Mouse (Mus musculus): ENCODE data around the gene Glis1. TPM values are rescaled to one million over a fixed set of nuclear protein-coding genes. Genes with fewer than 3 reads are reported as not detected.
"Not testable (repeated sequence)": the region's sequence is repeated elsewhere in the genome, so short reads cannot be mapped to it uniquely, and the experiment has no call there.

Glis1 gene
- total RNA-seq, 2 experiments from 2014 or later = 1.4 to 2.3 TPM

DNA sequence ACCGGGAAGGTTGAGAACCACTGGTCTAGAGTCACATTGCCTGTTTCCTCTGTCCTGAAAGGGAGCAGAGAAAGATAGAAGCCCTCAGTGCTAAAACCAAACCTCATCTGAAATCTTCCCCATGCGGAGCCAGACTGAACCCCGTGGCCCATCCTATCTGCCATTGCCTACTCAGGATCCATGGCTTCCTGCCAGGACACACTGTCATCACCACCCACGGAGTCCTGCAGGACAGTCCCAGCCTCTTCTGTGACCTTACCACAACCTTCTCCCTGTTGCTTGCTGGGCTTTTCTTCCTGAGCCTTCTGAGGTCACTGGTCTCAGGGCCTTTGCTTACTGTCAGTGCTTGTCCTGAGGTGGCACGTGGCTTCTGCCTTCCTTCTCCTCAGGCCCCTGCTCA lies 118.3 kb downstream of the Glis1 start:
- peak in 1 of 2 experiments; percentile 53 for DNase-seq (ENCODE audit: extremely low spot score in 1 of 2, low spot score in 2 of 2)
- intact Hi-C loops (cut with DNase I) = no loop called here

DNA sequence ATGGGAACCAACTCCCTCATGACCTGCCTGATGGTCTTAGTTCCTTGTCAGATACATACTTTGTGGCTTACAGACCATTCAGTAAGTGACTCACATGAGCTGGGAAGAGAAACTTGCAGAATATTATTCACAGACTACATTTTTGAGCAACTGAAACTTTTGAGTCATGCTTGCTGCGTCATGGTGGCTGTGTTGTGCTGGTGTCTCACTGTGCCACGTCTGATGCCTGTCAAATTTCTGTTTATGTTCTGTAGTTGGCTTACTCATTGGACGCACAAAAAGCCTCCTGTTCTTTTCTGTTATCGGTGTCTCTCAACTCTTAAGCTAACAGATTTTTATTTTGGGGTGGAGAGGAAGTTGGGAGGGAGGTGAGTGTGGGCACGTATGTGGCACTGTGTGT lies 119.4 kb downstream of the Glis1 start:
- intact Hi-C loops (cut with DNase I) = no loop called here

DNA sequence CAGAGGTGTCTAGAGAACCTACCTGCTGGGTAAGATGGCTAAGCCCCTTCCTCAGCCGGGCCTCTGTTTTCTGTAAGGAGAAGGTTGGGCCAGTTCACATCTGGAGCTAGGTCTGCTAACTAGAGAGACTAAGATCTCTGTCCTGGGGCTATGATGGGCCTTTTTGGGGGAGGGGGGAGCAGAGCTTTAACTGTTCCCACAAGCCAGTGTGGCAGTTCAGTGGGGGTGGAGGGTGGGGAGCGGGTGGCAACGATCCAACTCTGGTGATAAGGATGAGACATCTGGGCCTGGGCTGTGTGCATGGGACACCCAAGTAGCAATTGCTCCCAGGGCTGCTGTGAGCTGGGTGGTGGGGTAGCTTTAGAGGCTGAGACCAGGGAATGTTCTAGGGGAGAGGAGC lies 124.4 kb downstream of the Glis1 start:
- no peak for DNase-seq (ENCODE audit: extremely low spot score in 1 of 2, low spot score in 2 of 2)
- intact Hi-C loops (cut with DNase I) = no loop called here

More for the DNA sequence above, 119.4 kb downstream of the Glis1 start:
- DNase-seq (ENCODE audit: extremely low spot score in 1 of 2, low spot score in 2 of 2) = no peak

DNA sequence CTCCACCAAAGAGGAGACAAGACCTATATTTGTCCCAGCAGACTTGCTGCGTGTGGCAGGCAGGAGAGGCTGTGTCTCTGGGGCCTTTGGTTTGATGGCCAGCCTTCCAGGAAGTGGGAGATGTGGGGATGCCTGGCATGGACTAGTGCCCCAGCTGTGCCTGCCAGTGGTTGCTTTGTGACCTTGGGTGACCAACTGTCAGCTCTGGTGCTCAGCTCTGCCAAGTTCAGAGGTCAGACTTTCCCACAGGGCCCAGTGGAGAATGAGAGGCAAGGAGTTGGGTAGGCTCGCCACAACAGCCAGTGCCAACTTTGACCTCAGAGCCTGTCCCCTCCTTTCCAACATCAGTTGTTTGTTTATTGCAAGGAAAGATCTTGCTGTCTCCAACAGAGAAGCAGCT lies 126.7 kb downstream of the Glis1 start:
- intact Hi-C loops (cut with DNase I) = no loop called here
- DNase-seq (ENCODE audit: extremely low spot score in 1 of 2, low spot score in 2 of 2) = no peak

DNA sequence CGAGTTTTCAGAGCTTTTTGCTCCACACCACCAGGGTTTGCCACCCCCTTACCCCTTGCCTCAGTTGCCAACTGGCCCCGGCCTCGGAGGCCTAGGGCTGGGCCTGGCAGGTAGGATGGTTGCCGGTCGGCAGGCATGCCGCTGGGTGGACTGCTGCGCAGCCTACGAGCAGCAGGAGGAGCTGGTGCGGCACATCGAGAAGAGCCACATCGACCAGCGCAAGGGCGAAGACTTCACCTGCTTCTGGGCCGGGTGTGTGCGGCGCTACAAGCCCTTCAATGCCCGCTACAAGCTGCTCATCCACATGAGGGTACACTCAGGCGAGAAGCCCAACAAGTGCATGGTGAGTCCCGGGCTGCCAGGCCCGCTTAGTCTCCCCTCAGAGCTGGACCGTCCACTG lies 133.8 kb downstream of the Glis1 start:
- no peak for DNase-seq (ENCODE audit: extremely low spot score in 1 of 2, low spot score in 2 of 2)
- intact Hi-C loops (cut with DNase I) = no loop called here

DNA sequence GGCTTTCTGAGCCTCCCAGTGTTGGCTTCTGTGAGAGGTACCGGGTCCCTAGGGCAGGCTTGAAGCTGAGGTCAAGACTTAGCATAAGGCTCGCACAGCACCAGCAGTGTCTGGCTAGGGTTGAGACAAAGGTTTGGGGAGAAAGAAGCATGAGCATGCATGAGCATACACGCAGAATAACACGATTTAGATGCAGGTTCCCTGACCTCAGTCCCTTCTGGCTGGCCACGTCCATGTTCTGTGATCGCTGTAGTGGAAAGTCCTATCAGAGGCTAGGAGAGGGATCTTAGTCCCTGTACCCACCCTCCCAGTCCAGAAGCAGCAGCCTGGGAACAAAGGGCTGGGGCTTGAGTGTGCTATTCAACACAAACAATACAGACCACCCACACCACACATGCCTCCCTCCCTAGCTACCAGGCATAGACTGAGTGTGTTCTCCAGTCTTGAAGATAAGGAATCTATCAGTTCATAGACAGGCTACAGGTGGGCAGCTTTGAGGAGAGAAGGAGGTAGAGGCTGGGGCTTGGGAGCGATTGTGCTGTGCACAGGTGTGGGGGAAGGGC lies 134.6 kb downstream of the Glis1 start:
- intact Hi-C loops (cut with DNase I) = no loop called here
- DNase-seq (ENCODE audit: extremely low spot score in 1 of 2, low spot score in 2 of 2) = no peak

DNA sequence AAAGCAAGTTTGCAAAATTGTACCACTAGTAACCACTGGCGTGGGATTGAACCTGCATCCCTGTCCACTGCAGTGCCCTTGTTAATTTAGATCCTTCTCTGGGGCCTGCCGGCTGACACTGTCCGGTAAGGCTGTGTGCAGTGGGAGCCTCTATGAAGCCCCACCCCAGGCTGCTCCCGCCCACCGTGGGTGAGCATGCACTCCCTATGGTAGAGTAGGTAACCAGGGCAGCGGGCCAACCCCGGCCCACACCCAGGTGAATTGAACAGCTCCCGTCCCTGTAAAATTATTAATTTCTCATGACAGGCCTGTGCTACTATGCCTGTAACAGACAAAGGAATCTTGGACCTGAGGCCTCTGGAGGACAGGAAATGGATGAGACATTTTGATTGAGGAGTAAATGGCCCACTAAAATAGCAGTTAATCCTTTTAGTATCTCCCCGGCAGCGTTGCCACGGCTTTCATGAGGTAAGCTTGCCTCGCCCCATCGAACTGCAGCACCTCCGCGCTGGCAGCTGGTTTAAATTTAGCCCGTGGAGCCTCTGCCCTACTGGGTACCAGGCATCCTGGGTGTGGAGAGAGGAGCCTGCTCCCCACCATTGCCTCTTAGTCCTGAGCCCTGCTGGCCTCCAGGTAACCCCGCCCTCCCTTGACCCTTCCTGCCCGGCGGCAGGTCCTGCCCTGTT lies 136.1 kb downstream of the Glis1 start:
- intact Hi-C loops (cut with DNase I) = no loop called here
- DNase-seq (ENCODE audit: extremely low spot score in 1 of 2, low spot score in 2 of 2) = no peak

DNA sequence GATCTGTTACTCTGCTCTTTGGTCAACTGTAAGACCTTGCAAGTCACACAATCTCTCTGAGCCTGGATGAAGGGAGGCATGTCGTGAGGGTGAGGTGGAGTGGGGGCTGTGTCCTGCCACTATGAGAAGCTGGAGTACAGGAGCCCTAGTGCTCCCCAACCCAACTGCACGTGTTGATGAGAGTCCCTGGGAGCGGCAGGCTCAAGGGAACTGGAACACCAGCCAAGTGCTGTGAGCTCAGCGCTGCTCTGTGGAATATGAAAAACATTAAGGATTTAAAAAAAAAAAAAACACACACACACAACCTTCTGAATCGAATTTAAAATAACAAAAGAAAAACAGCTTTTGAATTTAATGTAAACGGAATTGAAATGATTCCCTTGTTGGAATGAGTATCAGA lies 141.4 kb downstream of the Glis1 start:
- intact Hi-C loops (cut with DNase I) = no loop called here
- no peak for DNase-seq (ENCODE audit: extremely low spot score in 1 of 2, low spot score in 2 of 2)

DNA sequence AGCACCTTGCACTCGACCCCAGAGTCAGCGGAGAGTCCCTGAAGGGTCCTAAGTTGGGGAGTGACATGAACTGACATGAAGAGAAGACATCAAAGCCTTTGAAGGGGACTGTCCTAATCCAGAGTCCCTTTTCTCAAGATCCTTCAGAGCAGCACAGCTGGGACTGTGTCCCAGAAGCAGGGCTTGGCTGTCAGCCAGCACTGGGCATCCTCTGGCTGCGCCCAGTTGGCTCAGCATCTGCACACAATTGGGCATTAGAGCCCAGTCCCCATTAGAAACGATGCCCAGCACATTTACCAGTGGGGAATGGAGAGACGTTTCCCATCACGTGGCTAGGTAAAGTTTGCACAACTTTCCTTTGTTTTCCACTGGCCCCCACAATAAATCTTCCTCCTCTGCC lies 142.4 kb downstream of the Glis1 start:
- intact Hi-C loops (cut with DNase I) = no loop called here
- DNase-seq (ENCODE audit: extremely low spot score in 1 of 2, low spot score in 2 of 2) = peak in 1 of 2 experiments; percentile 16

DNA sequence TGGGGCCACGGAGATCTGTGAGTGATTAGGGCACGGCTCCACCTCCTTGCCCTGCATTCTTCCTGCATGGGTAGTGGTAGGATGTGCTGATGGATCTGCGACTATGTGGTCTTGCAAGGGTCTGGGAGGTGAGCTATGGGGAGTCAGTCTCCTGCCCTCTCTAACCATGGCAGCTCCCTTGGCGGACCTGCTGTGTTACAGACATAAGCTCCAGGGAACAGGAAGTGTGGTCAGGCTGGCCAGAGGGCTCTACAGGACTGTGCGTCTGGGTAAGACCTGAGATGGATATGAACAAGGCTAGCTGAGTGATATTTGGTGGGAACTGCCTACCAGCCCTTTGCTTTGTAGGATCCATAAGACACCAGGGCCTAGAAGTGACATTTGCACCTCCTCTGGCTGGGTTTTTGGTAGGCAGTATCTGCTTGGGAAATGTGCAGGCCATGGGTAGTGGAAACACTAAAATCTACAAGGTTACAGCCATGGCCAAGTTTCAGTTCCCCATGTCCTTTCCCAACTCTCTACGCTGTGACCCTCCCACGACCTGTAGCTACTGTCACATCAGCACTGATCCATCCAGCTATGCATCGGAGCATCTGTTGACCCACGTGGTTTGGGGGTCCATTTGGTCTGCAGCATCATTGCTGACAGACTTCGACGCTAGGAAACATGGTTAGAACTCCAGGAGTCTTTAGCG lies 142.9 kb downstream of the Glis1 start:
- intact Hi-C loops (cut with DNase I) = no loop called here
- DNase-seq (ENCODE audit: extremely low spot score in 1 of 2, low spot score in 2 of 2) = no peak

DNA sequence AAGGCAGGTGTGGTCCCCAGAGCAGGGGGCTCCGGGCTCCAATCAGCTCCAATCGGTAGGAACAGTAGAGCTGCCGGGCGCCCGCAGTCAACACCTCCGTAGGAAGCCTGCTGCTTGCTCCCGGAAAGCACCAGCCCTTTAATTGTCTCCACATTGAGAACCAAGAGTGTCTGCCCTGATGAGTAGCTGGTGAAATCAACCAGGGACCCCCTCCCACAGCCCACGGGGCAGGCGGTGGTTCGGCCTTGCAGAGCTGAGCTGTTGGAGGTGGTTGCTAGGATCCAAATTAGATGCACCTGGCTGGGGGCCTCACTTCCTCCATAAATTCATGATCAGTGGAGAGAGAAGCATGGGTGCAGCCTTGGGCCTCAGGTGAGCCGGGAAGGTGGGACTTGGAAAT lies 146.5 kb downstream of the Glis1 start:
- no peak for DNase-seq (ENCODE audit: extremely low spot score in 1 of 2, low spot score in 2 of 2)
- intact Hi-C loops (cut with DNase I) = no loop called here

DNA sequence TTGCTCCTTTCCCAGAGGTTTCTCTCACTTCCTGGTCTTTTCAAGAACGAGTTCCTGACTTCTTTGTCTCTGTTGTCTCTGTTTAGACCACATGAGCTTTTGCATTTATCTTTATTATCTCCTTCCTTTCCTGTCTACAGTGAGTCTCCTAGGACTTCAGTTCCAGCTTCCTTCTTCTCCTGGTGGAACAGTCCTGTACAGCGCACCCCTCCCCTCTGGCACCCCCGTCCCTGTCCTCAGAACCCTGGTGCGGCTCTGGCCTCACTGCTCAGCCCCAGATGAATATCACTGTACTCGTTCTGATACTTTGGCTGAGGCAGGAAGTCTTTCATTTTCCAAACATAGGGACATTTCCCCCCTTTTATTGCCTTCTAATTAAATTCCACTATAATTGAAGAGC lies 152.0 kb downstream of the Glis1 start:
- DNase-seq (ENCODE audit: extremely low spot score in 1 of 2, low spot score in 2 of 2) = no peak
- intact Hi-C loops (cut with DNase I) = no loop called here

DNA sequence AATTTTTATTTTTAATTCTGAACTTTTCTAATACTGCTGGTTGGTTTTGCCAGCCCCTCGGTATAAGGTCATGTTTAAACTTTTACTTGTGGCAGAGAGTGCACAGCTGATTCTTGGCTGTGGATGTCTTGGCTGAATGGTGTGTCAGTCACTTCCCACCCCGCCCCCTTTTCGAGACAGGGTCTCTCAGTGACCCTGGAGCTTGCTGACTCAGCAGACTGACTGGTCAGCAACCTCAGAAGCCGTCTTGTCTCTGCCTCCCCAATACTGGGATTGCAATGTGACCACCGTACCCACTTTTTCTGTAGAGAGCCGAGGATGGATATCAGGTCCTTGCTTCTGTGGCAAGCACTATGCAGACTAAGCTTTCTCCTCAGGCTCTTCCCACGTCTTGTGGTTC lies 154.2 kb downstream of the Glis1 start:
- intact Hi-C loops (cut with DNase I) = no loop called here
- no peak for DNase-seq (ENCODE audit: extremely low spot score in 1 of 2, low spot score in 2 of 2)

DNA sequence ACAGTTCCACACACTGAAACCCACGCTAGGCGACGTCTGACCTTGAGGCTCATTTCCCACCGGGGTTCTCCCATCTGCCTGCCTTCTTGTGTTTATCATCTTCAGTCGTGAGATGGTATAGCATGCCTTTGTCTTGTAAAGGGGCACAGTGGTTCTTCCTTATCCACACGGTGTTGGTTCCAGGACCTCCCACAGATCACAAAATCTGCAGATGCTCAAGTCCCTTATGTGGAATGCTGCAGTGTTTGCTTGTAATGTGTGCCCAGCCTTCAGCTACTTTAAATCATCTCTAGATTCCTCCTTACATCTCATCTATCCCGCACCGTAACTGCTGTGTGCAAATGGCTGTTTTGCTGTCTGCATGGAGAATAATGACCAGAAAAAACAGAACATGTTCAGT lies 154.7 kb downstream of the Glis1 start:
- intact Hi-C loops (cut with DNase I) = no loop called here
- DNase-seq (ENCODE audit: extremely low spot score in 1 of 2, low spot score in 2 of 2) = no peak

DNA sequence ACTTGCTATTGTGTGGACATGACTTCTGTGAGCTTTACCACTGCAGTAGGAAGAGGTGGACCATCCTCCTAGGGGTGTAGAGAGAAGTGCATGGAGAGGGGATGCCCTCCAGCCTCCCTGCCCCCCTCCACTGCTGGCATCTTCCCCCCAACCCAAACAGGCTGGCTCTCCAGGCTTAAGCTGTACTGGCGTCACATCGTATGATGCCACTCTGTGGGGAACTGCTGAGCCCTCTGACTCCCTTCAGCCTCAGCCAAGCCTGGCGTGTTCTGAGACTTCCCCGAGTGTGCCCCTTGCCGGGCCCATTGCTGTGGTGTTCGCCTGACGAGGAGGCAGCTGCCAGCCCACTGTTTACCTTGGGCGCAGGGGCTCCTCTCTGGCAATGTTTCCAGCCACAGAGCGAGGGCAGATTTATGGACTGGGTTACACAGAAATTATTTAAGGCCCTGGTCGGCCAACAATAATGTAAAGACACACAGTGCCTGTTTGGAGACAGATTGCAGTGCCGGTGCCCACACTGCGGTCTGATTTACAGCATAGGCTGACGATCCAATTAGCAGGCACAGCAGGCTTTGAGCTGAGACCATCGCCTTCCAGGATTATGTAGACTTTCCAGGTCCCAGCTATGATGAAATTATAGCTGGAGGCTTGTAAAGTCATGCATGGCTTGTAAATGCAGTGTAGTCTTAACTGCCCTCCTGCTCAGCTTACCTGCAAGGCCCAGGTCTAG lies 156.6 kb downstream of the Glis1 start:
- no peak for DNase-seq (ENCODE audit: extremely low spot score in 1 of 2, low spot score in 2 of 2)
- intact Hi-C loops (cut with DNase I) = no loop called here

DNA sequence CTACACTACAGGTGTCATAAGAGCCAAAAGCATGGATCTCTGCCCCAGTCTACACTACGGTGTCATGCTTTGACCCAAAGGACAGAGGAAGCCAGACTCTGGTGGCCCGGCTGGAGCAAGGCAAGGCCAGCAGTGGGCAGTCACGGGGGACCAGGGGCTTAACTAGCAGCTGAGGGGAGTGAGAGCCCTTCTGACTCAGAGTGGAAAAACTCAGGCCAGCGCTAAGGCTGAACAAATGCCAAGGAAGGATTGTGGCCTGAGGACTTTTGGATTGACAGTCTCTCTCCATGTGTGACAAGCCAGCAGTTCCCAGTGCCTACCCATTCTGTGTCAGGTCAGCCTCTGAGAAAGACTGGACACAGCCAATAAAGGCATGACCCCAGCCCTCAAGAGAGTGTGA lies 159.0 kb downstream of the Glis1 start:
- no peak for DNase-seq (ENCODE audit: extremely low spot score in 1 of 2, low spot score in 2 of 2)
- intact Hi-C loops (cut with DNase I) = no loop called here

DNA sequence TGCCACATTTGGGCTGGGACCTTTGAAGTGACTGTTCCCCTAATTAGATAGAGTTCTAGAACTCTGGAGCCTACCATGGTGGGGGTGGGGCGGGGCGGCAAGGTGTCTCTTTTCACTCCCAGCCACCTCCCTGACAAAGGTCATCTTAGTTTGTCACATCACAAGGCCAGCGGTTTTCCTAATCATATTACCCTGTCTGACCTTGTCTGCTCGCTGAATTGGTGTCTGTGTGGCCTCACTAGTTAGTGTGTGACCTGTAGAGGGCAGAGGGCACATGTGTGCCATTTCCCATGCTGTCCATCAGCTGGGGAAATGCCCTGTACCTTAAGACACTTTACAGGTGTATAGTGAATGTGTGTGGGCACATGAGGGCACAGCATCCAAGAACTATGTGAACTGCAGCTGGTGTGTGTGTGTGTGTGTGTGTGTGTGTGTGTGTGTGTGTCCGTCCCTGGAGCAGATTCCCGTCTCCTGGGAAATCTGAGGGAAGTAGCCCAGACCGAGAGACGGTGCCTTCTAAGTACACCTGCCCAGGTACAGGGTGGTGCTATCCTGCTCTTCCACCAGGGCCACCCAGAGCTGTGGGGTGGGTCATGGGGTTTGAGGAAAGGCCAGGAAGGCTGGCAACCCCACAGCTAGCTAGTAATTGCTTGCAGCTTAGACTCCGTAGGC lies 163.0 kb downstream of the Glis1 start:
- DNase-seq (ENCODE audit: extremely low spot score in 1 of 2, low spot score in 2 of 2) = no peak
- intact Hi-C loops (cut with DNase I) = no loop called here

DNA sequence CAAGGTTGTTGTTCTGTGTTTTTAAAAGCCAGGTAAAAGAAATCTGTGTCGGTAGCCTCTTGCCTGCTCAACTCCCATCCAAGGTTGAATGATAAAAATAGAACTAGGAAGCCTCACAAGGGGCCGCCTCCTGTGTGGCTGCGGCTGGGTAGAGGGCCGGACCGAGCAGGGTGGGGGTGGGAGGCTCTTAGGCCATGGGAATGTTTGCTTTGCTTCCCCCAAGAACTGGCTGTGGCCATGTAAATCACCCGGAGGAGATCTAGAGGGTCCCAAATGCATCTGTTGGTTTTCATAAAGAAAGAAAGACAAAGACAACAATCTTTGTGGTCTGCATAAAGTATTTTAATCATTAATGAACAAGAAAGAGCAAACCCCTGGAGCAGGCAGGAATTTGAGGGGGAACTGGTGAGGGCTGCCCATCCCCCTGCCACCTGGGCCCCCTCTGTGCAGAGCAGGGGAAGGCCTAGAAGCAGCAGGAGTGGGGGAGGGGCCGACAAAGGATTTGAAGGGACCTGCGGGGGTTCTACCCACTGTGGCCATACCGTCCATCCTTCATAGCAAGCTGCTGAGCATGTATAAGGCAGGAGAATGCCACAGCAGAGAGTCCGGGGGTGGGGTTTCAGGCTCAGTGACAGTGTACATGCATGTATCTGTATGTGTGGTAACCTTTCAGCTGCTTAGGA lies 163.6 kb downstream of the Glis1 start:
- DNase-seq (ENCODE audit: extremely low spot score in 1 of 2, low spot score in 2 of 2) = peak in 1 of 2 experiments; percentile 44
- intact Hi-C loops (cut with DNase I) = no loop called here

DNA sequence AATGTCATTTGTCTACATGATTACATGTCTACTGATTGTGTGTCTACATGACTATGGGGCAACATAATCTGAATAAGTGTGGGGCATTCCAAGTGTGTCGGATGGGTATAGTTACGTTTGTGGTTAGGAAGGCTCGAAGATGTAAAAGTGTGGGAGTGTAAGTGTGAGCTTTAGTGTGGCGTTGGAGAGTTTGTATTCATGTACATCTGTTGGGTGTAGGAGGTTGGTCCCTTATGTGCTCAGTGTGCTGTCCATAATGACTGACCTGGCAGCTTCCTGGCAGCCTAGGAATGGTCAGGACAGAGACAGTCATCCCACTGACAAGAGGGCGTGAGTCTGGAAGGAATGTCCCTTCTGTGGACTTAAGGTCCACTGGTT lies 164.2 kb downstream of the Glis1 start:
- intact Hi-C loops (cut with DNase I); DNase-seq (ENCODE audit: extremely low spot score in 1 of 2, low spot score in 2 of 2): not testable (repeated sequence)
